Mouse (Mus musculus) kidney, adult 9 months (tissue): ENCODE data around the gene Avpr2.

Experiments used
- DNase-seq: peaks from one replicate; pipeline ENCODE4 v3.0.0; 2022

Gene Avpr2

DNA sequence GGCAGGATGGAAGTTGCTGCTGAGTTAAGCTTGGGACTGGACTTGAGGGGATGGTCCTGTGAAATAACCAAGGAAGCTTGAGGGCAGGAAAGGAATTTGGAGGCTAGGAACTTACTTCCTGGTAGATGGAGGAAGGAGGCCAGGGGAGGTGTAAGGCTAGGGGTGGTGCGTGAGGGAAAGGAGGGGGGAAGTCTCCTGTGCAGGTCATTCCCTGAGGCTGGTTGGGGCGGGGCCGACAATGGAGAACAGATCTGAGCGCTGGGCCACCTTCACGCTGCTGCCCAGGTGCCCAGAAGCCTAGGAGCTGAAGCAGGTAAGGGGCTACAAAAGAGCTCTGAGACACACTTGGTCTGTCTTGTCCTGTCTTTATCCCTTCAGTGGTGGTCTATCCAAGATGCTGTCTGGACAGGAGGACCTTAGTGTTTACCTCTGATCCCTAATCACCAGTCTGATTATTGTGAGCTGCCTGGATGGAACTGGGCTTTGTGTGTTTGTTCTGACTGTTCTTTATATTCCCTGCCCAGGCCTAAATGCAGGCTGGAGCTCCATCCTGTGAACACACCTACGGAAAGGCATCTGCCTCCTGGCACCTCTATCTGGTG lies at the start of gene Avpr2:
Avpr2 (plus strand) TSS at position 552 of the 602 bp plus-strand sequence.
- peak; percentile 26 for DNase-seq

DNA sequence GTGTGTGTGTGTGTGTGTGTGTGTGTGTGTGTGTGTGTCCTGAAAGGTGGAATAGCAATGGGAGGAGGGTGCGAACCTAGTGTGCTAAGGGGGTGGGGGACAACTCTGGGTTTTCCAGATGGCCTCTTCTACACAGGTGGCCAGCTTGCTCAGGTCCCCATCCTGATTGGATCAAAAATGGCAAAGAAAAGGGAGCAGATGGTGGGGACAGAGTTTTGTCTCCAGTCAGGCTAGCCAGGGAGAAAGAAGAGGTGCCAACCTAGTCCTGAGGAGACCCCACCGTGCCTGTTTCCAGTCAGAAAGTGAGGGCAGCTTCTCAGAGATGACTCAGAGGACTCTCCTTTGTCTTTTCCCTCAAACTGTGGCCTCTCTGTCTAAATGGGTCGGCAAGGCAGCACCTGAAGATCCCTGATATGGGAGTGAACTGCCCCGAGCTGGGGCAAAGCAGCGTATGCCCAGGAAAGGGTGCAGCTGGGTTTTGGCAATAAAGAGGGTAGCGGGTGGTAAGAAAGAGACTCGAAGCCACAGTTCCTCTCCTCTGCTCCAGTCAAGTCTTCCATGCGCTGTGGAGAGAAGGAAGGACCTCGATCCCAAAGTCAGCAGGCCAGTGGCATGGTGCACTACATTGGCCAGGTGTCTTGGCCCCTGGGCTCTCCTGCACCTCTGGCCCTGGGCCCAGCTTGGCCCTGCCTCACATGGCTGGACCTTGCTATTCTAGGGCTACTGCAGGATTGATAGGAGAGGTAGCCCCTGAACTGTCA lies 37.4 kb upstream of the Avpr2 start:
- DNase-seq: no peak

DNA sequence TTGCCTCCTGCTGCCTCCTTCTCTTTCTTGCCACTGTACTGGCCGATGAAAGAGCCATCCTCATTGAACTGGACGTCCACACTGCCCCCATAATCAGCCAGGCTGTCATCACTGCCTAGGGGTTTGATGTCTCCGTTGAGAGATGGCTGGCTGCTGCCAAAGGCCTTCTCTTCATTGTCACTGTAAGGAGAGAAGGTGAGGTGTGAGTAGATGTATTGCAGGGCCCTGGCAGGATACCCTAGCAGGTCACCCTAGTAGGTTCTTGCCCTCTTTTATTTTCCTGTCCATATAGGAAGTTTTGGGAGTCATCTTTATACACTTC lies 36.9 kb upstream of the Avpr2 start:
- DNase-seq: no peak

DNA sequence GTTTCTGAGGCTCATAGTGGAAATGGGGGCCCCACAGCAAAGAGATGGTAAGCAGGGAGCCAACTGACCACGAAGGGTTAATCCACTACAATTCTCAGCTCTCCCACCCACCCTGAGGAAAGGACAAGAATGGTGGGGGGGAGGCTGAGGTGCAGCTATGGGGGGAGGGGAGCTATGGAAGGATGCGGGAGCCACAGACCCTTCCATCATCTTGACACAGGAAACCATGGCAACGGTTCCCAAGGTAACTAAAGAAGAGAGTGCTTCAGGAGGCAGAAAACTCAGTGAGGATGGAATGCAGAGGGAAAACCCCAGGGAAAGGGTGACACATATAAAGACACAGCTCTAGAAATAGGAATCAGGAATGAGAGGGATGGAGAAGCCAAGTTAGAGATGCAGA lies 27.2 kb upstream of the Avpr2 start:
- DNase-seq: no peak

DNA sequence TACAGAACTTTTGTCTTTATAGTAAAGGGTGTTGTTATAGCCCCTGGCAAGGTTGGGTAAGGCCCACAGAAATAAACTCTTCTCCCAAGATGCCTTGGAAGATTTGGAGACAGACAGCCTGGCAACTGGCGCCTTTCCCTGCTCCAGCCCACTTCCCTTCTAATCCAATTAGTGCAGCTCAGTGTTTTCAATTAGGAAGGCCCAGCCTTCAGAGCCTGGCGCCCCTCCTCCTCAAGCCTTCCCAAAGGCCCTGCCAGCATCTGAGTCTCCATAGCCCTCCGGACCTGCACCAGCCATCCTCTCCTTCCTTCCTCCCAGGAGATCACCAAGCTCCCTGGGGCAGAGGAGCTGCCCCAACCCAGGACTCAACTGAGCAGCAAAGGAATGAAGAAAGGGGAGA lies 24.6 kb upstream of the Avpr2 start:
- DNase-seq: no peak

DNA sequence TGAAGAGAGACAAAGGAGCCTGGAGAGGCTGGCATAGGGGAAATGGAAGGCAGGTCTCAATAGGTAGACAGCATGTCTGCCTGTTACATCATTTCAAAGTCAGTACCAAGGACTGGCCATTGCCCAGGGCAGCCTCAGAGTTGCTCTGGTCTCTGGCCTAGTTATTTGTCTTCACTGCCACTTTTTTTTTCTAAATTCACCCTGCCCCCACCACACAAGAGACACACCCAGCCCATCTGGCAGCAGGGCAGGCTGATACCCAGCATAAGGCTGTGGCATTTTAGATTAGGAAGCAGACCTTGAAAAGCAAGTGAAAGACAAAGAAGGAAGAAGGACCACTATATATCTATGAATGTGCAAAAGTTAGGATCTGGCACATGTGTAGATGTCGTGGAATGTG lies 24.1 kb upstream of the Avpr2 start:
- no peak for DNase-seq

DNA sequence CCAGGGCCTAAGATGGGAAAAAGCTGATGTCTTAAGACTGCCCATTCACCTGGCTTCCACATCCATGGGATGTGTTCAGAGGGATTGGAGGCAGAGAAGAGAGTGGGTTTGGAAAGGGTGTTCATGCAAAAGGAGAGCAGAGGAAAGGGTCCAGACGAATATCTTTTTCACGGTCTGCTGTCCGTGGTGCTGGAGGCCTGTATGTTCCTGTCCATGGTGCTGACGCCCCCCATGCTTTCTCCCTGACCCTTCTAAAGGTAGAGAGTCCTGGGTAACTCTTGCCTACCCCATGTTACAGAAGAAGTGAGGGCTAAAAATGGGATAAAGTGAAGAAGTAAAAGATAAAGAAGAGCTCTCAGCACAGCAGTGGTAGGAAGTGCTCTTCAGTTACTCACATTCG lies 22.6 kb upstream of the Avpr2 start:
- no peak for DNase-seq

DNA sequence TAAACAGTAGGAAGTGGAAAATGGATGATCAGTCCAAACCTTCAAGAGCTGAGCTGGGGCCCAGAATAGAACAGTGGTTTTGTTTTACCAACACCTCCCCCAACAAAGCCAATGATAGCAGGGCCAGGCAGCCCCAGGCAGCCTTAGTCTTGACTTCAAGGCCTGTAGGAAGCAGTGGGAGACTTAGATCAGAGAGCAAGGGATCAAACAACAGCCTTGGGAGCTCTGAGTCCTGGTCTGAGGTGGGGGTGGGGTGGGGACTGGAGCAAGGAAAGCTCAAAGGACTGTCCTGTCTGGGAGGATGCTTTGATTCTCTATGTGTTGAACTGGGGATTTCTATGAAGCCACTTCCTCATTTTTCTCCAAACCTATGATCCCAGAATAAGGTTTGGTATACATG lies 20.4 kb upstream of the Avpr2 start:
- no peak for DNase-seq

DNA sequence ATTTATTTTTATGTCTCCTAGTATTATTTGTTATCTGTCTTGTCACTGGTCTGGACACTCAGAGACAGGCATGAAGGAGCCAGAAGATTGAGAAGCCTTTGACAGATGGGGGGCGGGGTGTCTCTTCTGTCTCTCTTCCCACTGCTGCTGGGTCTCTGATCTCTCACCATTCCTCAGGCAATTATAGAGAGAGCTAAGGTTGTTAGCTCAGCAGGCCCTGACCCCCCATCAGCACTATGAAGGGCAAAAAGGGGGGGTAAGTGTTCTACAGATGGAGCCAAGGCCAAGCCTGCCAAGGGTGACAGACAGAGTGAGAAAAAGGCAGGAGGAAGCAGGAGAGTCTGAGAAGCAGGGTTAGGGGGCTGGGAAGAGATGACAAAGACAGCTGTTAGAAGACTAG lies 19.9 kb upstream of the Avpr2 start:
- DNase-seq: no peak

DNA sequence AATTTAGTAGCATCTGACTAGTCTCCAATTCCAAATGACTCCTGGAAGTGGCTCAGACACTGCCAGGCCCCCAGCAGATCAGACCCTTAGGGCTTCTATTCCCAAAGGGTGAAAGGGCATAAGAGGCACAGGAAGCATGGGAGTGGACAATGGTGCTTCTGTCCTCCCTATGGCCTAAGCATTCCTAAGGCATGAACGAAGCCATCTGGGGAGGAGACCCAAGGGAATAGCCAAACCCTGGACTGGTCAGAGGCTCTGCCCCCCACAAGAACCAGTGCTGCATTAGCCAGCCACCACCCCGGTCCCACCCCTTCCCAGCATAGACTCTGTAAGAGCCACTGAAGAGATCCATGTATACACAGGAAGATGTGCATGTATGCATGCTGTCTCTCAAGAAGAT lies 16.0 kb upstream of the Avpr2 start:
- no peak for DNase-seq

DNA sequence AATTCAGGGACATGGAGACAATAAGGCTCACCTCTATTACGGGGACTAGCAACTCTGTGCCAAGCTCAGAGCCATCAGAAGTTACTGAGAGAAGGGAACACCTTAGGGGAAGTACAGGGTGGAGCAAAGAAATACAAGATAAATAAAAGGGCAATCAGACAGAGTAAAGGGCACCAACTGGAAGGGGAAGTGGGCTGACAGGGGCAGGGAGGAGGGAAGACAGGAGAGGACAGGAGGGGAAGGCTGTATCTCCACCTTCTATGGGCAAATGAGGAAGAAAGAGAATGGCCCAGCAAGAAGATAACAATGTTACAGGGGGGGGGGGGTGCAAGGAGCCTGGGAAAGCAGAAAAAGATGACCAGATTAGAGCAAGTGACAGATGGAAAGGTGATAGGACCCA lies 14.9 kb upstream of the Avpr2 start:
- DNase-seq: no peak

DNA sequence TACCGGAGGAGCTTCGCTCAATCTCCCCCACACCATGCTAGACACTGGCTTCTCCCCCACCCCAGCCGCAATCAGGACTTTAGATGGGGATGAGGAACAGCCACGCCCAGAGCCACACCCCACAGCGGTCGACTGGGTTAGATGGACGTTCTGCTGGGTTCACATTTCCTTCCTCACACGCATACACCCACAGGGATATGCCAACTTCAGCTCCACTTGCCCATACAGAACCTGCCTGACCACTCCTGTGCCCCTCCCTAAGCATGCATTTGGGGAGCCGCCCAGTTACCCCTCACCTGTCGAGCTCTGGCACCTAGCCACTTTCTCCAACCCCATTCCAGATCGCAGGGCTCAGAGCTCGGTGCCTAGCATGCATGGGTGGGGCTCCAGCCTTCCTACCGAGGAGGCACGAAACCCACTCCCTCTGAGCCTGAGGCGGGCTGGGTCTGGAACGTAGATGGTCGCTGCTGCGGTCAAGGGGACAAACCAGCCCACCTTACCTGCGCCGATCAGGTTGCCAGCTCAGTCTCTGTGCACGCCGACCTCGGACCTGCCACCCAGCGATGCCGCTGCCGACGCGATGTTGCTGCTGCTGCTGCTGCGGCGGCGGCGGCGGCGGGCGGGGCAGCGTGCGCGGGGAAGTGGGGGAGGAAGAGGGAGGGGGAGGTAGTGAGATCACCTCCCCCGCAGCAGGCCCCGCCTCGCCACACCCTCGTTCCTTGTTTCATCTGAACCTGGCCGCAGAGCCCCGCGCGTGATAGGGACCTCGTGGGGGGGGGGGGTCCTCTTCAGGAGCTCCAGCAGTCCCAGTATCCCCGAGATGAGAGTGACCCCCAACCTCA lies 11.5 kb upstream of the Avpr2 start:
- peak; percentile 28 for DNase-seq

DNA sequence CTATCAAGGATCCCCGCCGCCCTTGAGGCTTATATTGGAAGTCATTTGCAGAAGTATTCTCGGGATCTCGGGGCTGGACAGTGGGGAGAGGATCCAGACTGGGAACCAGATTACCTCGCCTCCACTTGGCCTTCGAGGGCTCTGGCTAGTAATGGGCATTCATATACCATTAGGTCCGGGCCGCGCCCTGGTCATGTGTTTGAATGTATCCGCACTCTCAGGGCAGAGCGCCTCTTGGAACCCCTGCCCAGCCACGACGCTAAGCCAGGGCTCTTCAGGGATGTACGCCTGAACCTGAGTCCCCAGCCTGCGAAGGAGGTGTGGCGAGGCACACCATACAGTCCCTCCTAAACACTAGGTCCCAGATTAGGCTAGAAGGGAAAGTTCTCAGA lies 10.9 kb upstream of the Avpr2 start:
- DNase-seq: no peak

DNA sequence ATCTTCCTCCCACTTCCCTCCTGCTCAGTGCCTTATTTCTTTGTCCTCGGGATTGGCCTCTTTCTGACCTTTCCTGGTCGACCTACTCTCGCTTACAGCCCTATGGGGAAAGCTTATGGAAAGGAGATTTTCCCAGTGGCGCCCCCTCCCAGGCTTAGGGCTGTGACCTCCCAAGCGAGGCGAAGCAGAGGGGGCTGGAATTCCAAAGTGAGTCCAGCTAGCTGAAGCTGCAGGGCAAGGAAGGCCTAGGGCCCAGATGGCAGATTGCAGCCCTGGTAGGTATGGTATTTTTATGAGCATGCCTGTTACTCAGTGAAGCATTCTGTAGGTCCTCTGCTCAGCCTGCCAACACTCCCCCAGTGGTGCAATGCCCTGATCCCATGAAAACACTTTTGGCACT lies 10.4 kb upstream of the Avpr2 start:
- peak; percentile 38 for DNase-seq

DNA sequence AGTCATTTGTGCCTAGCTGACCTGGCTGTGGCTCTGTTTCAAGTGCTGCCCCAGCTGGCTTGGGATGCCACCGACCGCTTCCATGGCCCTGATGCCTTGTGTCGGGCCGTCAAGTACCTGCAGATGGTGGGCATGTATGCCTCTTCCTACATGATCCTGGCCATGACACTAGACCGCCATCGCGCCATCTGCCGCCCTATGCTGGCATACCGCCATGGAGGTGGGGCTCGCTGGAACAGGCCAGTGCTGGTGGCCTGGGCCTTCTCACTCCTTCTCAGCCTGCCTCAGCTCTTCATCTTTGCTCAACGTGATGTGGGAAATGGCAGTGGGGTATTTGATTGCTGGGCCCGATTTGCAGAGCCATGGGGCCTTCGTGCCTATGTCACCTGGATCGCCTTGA lies 931 bp downstream of the Avpr2 start:
- DNase-seq: no peak

DNA sequence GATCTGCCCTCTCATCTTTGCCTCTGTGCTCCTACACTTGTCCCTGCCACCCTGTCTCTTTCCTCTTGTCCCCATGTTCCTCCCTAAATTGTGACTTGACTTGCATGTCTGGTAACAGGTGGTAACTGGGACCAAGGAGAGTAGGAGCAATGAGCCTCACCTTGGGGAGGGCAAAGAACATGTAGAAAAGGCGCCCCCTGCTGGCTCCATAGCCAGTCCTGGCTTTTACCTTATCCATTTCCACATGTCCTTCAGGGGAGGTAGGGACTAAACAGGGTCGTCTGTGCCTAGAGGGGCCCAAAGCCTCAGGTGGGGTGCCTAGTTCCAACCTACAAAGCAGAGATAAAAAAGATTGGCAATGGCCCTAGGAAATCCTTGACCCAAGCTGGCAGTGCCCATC lies 3.8 kb downstream of the Avpr2 start, which contains the start of gene L1cam:
L1cam (minus strand) TSS at position 387 of the 400 bp plus-strand sequence.
- DNase-seq: peak; percentile 60

DNA sequence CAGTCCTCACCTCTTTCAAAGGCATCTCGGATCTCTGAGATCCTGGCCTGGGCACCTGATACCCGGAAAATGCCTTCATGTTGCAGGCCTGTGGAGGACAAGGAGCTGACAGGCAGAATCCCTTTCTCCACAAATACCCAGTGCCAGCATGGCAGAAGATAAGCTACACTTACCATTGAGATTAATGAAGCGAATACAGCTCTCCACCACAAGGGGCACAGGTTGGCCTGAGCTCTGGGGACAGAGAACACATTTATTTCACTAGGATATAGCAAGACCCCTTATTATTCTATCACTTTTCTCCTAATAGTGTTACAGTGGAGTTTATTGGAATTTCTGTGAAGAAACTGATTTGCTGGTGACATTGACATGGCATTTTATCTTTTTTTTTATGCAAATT lies 6.1 kb downstream of the Avpr2 start:
- no peak for DNase-seq

DNA sequence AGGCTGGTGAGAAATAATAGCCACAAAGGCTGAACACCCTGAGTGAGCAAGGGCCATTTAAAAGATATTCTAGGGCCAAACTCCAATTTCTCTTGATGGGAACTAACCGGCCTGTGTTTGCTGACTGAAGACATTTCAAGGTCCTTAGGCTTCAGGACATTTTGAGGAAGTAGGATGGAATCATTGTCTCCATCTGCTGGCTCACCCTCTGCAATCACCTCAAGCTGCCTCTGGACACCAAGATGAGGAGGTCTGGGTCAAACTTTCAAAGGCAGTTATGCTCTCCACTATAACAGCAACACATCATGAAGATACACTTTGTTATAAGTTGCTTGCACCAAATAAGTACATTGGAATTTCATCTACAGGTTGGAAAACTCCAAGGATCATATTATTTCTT lies 18.1 kb downstream of the Avpr2 start:
- no peak for DNase-seq

DNA sequence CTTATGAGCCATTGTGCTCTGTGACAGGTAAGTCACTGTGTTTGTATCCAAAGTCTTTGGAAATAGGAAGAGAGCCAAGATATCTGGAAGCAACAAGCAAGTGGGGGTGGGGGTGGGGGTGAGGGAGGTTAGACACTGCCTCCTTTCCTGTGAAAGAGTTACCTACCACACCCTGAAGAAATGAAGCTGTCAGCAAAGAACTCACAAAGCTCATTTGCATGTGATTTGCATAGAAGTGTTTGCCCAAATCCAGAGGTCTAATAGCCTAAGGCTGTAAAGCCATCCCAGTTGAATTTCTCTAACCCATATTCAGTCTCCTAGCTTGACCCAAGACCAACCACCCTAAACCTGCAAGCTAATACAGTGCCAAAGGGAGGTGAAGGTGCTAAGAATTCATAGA lies 18.5 kb downstream of the Avpr2 start:
- DNase-seq: no peak

DNA sequence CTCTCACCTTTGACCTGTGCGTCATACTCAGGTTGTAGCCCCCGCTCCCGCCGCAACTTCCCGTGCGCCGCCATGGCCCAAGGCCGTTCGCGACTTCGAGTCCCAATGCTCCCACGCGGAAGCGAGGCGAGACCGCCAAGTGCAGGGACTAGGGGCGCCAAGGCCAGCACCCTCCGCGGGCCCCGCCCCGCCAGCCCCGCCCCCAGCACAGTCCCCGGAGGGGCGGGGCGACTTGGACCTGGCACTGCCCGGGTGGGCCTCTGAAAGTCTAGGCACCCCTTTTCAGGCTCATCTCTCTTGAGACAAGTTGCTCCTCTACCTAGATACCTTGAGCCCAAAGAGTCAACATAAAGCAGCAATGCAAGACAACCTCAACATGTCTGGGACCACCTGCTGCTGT lies 19.3 kb downstream of the Avpr2 start:
- DNase-seq: no peak

DNA sequence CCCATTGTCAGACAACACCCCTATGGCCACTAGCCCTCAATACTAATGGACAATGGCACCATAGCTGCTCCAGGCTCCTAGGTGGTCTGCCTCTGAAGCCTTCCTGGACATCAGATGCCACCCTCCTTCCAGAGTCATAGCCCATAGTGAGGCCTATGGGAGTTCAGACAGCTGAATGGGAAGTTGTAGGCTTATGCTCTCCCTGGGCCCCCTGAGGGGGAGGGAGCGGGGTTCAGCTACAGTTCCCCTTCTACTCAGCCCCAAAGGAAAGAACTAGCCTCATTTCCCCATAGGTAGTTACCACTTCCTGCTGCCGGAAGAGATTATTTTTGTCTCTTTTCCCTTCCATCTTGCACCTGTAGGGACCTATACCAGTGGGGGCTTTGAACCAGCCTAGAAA lies 19.7 kb downstream of the Avpr2 start:
- DNase-seq: no peak

DNA sequence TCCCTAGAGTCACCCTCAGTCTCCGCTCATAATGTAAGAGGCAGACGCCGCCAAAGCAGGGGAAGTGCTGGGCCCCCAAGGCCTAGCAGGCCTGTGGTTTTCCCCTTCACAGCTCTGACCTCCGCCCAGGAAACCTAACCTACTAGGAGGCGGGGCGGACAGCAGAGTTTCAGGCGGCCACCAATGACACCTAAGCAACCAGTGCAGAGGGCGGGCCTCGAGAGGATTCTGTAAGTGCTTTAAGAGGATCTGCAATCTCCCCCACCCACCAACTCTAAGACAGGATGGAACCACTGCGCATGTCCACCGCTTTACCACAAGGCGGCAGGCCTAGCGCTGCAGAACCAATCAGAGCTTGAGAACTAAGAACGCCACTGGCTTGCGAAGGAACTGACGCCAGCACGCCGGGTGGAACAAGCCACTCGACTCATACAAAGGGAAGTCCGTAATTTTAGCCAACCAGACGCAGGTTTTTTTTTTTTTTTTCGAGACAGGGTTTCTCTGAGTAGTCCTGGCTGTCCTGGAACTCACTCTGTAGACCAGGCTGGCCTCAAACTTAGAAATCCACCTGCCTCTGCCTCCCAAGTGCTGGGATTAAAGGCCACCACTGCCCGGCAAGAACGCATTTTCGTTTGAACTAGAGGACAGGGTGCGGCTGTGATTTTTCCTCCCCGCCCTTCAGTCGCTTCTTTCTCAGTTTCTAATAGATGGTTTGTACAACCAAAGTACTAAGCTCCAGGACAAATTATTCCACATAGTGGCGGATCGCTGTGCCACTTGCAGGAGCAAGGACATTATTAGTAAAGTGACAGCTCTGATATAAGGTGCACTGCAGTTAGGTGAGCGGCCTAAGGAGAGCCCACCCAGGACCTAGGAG lies 23.2 kb downstream of the Avpr2 start:
- peak; percentile 96 for DNase-seq

DNA sequence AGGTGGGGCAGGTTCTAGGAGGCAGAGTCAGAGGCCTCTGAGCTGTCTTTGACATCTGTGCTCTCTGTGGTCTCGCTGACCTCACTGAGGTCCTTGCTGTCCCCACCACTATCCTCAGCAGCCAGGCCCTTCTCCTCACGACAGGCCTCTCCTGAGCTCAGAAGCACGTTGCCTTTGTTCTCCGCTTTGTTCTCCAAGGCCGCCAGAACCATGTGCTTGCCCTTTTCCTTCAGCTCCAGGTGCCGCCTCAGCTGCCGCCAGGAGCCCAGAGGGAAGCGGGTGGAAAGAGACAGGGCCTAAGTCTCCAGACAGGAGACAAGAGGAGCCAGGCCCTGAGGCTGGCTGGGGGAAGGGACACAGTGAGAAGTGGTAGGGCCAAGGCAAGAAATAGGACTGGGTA lies 25.0 kb downstream of the Avpr2 start:
- DNase-seq: no peak
